Mouse (Mus musculus) CD4-positive, CD25-positive, alpha-beta regulatory T cell (primary cell): ENCODE results near the gene Gspt2. TPM values are rescaled to one million over a fixed set of nuclear protein-coding genes. Genes with fewer than 3 reads are reported as not detected.

Experiments
- polyA plus RNA-seq: library from polyadenylated mRNA; unstranded; fragments of 100-300 nt; shearing (Covaris generic); gene quantifications from one replicate; pipeline ENCODE4 v1.2.1, GENCODE M21; 2017

Gspt2 gene
- 0.23 TPM for polyA plus RNA-seq

DNA sequence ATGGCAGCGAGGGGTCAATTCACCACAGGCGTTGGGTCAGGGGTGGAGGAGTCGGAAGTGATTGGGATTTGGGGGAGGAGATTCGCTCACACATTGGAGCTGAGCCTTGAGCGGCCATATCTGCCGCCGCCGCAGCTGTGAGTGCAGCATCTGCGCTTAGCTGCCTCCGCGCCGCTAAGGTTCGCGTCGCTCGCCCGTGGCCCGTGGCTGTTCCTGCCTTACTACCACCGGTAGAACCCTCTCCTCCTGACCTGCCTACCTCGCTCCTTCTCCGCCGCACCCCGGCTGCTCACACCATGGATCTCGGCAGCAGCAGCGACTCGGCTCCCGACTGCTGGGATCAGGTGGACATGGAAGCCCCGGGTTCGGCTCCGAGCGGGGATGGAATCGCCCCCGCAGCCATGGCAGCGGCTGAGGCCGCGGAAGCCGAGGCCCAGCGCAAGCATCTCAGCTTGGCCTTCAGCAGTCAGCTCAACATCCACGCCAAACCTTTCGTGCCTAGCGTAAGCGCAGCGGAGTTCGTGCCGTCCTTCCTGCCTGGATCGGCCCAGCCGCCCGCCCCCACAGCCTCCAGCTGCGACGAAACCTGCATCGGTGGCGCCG, at the start of gene Gspt2:
Gspt2 (plus strand) TSS at position 109 of the 603 bp plus-strand sequence.

Other genes starting within 250 kb of the Gspt2 start
- gene Maged1, start 93.9 kb upstream of the Gspt2 start, polyA plus RNA-seq = 3.9 TPM
- gene Zxdb, start 88.5 kb downstream of the Gspt2 start, polyA plus RNA-seq = 5.8 TPM